Comparison of ENCODE assay signal across 8 mouse cellular contexts in the genomic region with DNA sequence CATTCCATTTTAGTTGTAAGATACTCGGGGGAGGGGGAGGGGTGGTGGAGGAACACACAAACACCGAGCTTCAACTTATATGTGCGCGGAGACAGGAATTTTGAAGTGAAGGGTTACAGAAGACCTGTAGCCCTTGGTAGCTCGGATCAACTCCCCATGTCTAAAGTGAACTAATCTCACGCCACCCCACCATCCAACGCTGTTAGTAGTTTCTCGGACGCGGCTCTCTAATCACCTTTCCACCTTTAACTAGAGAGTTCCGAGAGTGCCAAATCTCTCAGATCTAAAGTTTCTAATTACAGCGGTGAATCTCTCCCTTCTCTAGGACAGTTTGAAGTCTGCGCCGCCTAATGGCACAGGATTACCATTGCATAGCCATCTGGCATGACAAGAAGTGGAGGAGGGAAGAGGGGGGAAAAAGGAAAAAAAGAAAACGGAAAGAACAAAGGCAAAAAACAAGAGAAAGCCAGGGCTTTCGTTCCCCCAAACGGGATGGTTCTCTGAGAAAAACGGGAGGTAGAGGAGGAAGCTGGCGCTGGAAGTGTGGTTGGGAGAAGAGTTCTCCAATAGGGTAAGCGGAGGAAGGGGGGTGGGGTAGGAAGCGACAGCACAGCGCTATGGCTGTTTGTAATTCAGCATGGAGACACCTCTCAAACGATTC. TPM values are rescaled to one million over a fixed set of nuclear protein-coding genes. Genes with fewer than 3 reads are reported as not detected.
DNase-seq lines count a peak whose midpoint lies in the region; ATAC-seq and TF ChIP-seq lines count a peak whose summit lies in the region.

No protein-coding gene starts in this region.

- H3K4me1 ChIP-seq in kidney, adult 2 months (ENCODE audit: control insufficient read depth, insufficient read depth, low read length): no peaks in the 10 kb centered on the region
- no peaks in the 10 kb centered on the region for H3K4me1 ChIP-seq in limb, embryonic 11.5 days (ENCODE audit: control insufficient read depth, insufficient read depth, low read length)
- H3K4me1 ChIP-seq in midbrain, embryonic 12.5 days: no peaks in the 10 kb centered on the region

- peak overlapping the region; percentile 48 for H3K4me3 ChIP-seq in kidney, adult 2 months (ENCODE audit: insufficient read depth, low read depth, low read length)
- H3K4me3 ChIP-seq in limb, embryonic 11.5 days (ENCODE audit: low read depth, low read length): peak overlapping the region; percentile 36
- H3K4me3 ChIP-seq in midbrain, embryonic 12.5 days: peak overlapping the region; percentile 47

- no peaks in the 10 kb centered on the region for H3K9me3 ChIP-seq in limb, embryonic 11.5 days (ENCODE audit: control insufficient read depth, low read length)
- H3K9me3 ChIP-seq in midbrain, embryonic 12.5 days: no peaks in the 10 kb centered on the region

- H3K9ac ChIP-seq in limb, embryonic 11.5 days (ENCODE audit: low read length): peak overlapping the region; percentile 22; the same call in 1 of the 2 replicates
- peak overlapping the region; percentile 20; the same call in 1 of the 2 replicates for H3K9ac ChIP-seq in midbrain, embryonic 12.5 days (replicated peaks)

- TF ChIP-seq POLR2A in kidney, adult 2 months (IDR thresholded peaks at IDR 0.05; ENCODE audit: low read depth, low read length): no peak

- ATAC-seq in limb, embryonic 11.5 days (ENCODE audit: insufficient number of reproducible peaks, low FRiP score, low TSS enrichment, low read depth): peak; percentile 74; the same call in 1 of the 2 replicates
- ATAC-seq in midbrain, embryonic 12.5 days (ENCODE audit: low FRiP score, low read depth): peak; percentile 81

- DNase-seq in 3T3-L1 (ENCODE audit: low read depth, low spot score): peak; percentile 79
- peak; percentile 64 for DNase-seq in adrenal gland, adult 2 months
- peak; percentile 43 for DNase-seq in embryo, embryonic 11.5 days (ENCODE audit: low read depth, low spot score)
- peak; percentile 65 to 75 for DNase-seq in heart, adult 18-20 months
- peak; percentile 65 for DNase-seq in kidney, adult 2 months
- peak; percentile 56 for DNase-seq in limb, embryonic 11.5 days (ENCODE audit: low spot score)
- DNase-seq in spleen, postnatal 36 days (ENCODE audit: low spot score in 2 of 2): peak; percentile 38 to 43

- TF ChIP-seq CTCF in kidney, adult 2 months (conservative IDR thresholded peaks at IDR 0.05; ENCODE audit: insufficient read depth, insufficient read length, low read depth, low read length): peak; percentile 41

- peak overlapping the region; percentile 47 for H3K4me2 ChIP-seq in limb, embryonic 11.5 days (ENCODE audit: low read depth, severe bottlenecking)
- H3K4me2 ChIP-seq in midbrain, embryonic 12.5 days (replicated peaks): peak overlapping the region; percentile 57

- no peaks in the 10 kb centered on the region for H3K36me3 ChIP-seq in kidney, adult 2 months (ENCODE audit: control insufficient read depth, insufficient read depth, low read length)
- no peaks in the 10 kb centered on the region for H3K36me3 ChIP-seq in limb, embryonic 11.5 days (ENCODE audit: control insufficient read depth, insufficient read depth, low read length)
- no peaks in the 10 kb centered on the region for H3K36me3 ChIP-seq in midbrain, embryonic 12.5 days

- H3K27ac ChIP-seq in kidney, adult 2 months (ENCODE audit: insufficient read depth, low read depth, low read length): peak overlapping the region; percentile 39; the same call in 1 of the 2 replicates
- no peak overlapping the region for H3K27ac ChIP-seq in limb, embryonic 11.5 days (replicated peaks; ENCODE audit: low read depth, low read length)
- H3K27ac ChIP-seq in midbrain, embryonic 12.5 days (replicated peaks): peak overlapping the region; percentile 60

- H3K27me3 ChIP-seq in kidney, adult 2 months (replicated peaks; ENCODE audit: control insufficient read depth, insufficient read depth, low read length): no peaks in the 10 kb centered on the region
- no peaks in the 10 kb centered on the region for H3K27me3 ChIP-seq in limb, embryonic 11.5 days (ENCODE audit: control insufficient read depth, insufficient read depth, low read length)
- H3K27me3 ChIP-seq in midbrain, embryonic 12.5 days: no peaks in the 10 kb centered on the region

- WGBS in kidney, adult 2 months: under 1% methylated on average over 23 of the region's 23 CpGs
- 18% methylated on average over 23 of the region's 23 CpGs for WGBS in limb, embryonic 11.5 days
- 19% methylated on average over 23 of the region's 23 CpGs for WGBS in midbrain, embryonic 12.5 days

RNA-seq across cellular contexts. Expression of a gene that starts 0.7 kb away (rescaled TPM):
- total RNA-seq in adrenal gland, adult 2 months (2021): 10 to 100 TPM; 13.0 to 17.0 TPM
- 0.04 TPM in 1 of 2 replicates, not detected in the other for polyA plus RNA-seq in adrenal gland, adult 2 months (2012; rRNA removed)
- 10 to 100 TPM in 1 of 2 experiments, 1 to 10 TPM in 1; 8.8 to 11.8 TPM for total RNA-seq in heart, adult 18-20 months (2021)
- polyA plus RNA-seq in kidney, adult 2 months (2012; rRNA removed): 0.91 and 1.8 TPM in 2 replicates
- 20.7 and 23.4 TPM in 2 replicates for polyA plus RNA-seq in limb, embryonic 11.5 days (2014; fragmentation: Nextera tagmentation; extraction: Ambion mirVana)
- 29.5 and 38.0 TPM in 2 replicates for polyA plus RNA-seq in midbrain, embryonic 12.5 days (2016; fragmentation: Nextera tagmentation; extraction: Ambion mirVana)
